Mouse (Mus musculus) liver, adult (tissue): ENCODE measurements at regions not wholly inside any gene's neighbourhood (a gene's known extent, or its start where the extent isn't known, plus 50 kb on each side); places are given as distances from the start of the nearest gene placed in this dataset.

ENCODE experiments used
- GATA4 ChIP-seq: IDR thresholded peaks from 2 replicates; pipeline ENCODE4 v1.6.1; 2014; ENCODE audit warnings: mild to moderate bottlenecking, low read length; ENCODE audit not compliant: insufficient replicate concordance

DNA sequence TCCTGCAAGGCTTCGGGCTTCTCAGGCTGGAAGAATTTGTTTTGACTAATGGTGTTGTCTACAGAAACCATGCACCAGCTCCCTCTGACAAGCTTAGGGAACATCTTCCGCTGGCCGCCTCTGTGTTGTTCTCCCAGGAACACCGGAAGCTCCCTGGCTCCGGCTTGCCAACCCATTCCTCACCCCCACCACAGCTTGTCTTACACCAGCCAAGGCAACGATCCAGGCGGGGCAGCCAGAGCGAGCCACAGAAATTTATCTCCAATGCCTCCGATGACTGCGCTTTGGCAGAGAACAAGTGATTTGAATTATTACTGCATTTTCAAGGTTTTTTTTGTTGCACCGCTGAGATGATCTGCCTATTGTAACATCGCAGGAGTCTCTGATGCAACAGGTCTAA, 151.0 kb downstream of the Cdh26 start:
- TF ChIP-seq GATA4 = no peak

GRCm38 (mm10) chr2:178584970-178585566, 154.7 kb downstream of the Cdh26 start:
- no peak for TF ChIP-seq GATA4

DNA sequence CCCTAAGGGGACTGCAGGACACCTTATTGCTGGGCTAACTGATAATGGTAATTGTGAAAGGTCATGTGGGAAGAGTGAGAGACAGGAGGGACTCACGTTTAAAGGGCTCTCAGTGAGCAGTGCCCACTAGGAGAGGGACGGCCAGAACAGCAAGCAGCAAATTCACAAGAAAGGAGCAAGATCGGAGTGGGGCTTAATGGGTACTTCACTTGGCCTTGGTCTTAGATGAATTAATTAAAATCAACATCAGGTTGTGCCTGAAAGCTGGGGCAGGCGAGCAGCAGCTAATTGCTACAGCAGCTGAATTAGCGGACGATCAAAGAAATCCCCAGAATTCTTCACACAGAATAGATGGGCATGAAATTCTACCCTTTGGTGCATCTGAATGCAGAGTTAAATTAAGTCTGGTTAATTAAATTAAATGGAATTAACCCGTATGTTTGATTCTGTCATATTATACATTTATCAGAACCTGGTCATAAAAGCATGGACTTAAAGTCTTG, 156.9 kb downstream of the Cdh26 start:
- TF ChIP-seq GATA4 = no peak

GRCm38 (mm10) chr2:178593743-178594142, 163.4 kb downstream of the Cdh26 start:
- TF ChIP-seq GATA4 = no peak

DNA sequence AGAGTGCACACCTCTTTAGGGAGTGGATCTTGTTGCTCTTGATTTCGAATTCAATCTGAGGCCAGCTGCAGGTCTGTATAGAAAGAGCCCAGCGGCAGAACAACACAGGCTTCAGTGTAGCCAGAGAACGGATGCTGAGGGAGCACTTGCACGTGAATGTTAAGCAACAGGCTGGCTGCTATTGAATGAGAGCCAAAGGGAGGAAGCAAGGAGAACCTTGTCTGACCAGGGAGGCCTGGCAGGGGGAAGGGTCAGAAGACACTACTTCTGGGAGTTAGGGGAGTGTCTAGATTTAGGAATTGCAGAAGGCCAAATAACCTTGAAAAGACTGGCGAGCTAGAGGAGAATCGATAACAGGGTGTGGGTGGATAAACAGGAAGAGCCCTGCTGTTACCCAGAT, 163.8 kb downstream of the Cdh26 start:
- TF ChIP-seq GATA4 = no peak

GRCm38 (mm10) chr2:178596312-178597083, 166.2 kb downstream of the Cdh26 start:
- no peak for TF ChIP-seq GATA4

DNA sequence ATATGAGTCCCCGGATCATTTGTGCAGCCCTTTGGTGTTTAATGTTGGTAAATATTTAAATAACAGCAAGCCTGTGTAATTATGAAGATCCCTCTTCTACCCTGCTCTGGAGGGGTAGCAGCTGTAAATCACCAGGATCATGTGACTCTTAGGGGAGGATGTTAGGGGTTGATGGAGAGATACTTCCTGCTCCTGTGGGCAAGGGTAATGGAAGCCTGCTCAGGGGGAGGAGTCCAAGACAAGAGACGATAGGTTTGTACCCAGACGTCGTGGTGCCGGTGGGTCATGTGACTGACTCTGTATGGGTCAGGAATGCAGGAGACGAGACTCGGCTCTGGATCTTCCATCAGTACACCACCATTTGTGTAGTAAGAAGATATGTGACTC, 166.7 kb downstream of the Cdh26 start:
- no peak for TF ChIP-seq GATA4

- TF ChIP-seq GATA4 = no peak
Observed at GRCm38 (mm10) chr2:178598371-178598770, 168.0 kb downstream of the Cdh26 start.

- no peak for TF ChIP-seq GATA4
Observed at GRCm38 (mm10) chr2:178598836-178599235, 168.5 kb downstream of the Cdh26 start.

GRCm38 (mm10) chr2:178603443-178603842, 173.1 kb downstream of the Cdh26 start:
- TF ChIP-seq GATA4 = no peak

DNA sequence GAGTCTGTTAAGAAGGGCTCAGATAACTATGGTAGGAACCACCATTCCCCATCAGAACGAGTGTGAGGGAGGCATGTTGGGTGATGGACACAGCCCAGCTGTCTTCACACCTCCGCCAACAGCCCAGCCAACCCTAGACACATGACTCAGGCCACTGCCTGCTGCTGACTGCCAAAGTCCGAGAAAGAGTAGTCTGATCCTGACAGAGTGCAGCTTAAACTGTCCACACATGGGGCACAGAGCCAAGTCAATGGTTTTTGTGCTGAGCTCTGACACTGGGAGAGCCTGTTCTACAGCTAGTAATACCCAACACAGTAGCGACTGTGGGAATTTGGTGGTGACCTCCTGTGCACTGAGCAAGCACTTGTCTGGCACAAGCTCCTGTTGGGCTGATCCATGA, 176.4 kb downstream of the Cdh26 start:
- TF ChIP-seq GATA4 = no peak

DNA sequence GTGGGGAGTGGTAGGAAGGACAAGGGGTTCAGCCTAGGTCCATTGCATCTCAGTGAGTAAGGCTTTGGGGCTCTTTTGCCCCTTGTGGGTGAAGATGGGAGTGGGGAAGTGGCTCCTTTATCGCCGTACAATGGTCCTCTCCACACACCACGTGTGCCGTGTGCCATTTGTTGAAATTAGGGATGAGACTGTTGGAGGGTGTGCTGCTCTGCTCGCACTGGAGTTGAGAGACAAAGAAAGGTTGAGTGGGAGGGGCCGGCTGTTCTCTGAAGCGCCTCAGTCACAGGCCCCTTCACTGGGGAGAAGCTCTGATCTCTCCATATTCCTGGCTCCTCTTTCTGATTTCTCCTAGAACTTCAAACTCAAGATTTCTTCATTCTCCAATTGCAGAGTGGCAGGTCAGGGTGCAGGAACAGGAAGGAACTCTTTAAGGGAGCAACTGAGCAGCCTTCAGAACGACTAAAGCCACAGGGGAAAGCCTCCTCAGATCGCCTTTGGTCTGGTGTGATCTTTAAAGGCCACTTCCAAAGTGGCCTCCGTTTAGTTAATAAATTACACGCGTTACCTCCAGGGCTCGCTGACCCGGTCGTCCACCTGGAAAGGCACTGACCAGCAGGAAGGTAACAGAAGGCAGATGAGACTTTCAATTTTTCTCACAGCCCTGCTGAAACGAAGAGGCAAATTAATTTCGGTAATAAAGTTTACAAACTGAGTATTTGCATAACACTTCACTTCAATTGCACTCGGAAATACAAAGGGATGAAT, 180.1 kb downstream of the Cdh26 start:
- no peak for TF ChIP-seq GATA4

- TF ChIP-seq GATA4 = no peak
Observed at GRCm38 (mm10) chr2:178614761-178615160, 184.4 kb downstream of the Cdh26 start.

- no peak for TF ChIP-seq GATA4
Observed at GRCm38 (mm10) chr2:178622801-178623200, 192.5 kb downstream of the Cdh26 start.

GRCm38 (mm10) chr2:178624475-178624874, 194.1 kb downstream of the Cdh26 start:
- TF ChIP-seq GATA4 = no peak

DNA sequence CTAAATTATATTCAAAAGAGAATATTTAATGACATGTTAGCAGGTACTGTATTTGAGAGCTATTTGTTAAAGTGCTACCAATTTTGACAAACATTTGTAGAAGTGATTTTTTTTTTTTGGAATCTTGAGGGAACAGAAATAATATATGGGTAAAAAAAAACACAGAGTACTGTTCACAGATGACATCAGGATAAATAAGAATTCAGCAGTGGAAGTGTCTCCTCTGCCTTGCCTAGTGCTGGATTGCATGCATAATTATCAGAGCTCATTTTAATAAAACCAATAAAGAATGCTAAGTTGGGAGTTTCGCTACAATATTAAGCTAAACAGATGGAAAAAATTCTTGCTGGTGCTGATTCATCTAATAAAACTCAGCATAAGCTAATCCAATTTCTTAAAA, 194.6 kb downstream of the Cdh26 start:
- no peak for TF ChIP-seq GATA4

GRCm38 (mm10) chr2:178629756-178630155, 199.4 kb downstream of the Cdh26 start:
- TF ChIP-seq GATA4 = no peak

DNA sequence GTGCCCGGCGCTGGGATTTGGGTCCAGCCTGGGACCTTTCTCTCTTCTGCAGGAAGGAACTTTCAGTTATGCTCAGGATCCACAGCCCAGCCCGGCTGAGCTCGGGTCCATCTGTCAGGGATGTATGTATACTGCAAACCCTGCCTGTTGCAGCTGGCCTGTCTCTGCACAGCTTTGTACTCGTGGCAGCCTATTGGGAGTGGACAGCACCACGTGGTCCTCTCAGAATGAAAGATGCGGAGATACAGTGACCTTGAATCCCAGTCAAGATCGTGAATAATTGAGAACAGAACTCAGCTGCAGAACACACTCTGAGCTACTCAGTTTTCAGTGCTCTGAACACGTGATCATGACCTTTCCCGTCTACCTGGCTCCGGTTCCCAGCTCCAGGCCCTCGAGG, 200.2 kb downstream of the Cdh26 start:
- no peak for TF ChIP-seq GATA4
